Mouse (Mus musculus) embryonic facial prominence, embryonic 10.5 days (tissue): ENCODE data around the gene 1810037I17Rik. TPM values are rescaled to one million over a fixed set of nuclear protein-coding genes. Genes with fewer than 3 reads are reported as not detected.

Source experiments
- DNase-seq: peaks from one replicate; pipeline ENCODE4 v3.0.0-alpha.2; 2017; ENCODE audit warnings: low spot score
- H3K27ac ChIP-seq: fragments of 300-500 bp; sonication (generic); replicated peaks from 2 replicates; pipeline ENCODE4 v1.5.1; 2016; ENCODE audit warnings: mild to moderate bottlenecking
- H3K27me3 ChIP-seq: fragments of 300-500 bp; sonication (generic); replicated peaks from 2 replicates; pipeline ENCODE4 v1.6.1; 2016; ENCODE audit warnings: low read depth, mild to moderate bottlenecking; ENCODE audit not compliant: poor library complexity, severe bottlenecking
- H3K36me3 ChIP-seq: fragments of 300-500 bp; sonication (generic); replicated peaks from 2 replicates; pipeline ENCODE4 v1.6.1; 2016; ENCODE audit warnings: mild to moderate bottlenecking, moderate library complexity
- H3K4me1 ChIP-seq: fragments of 300-500 bp; sonication (generic); 2 replicates; pipeline ENCODE4 v1.6.1; 2016
- H3K4me3 ChIP-seq: fragments of 300-500 bp; sonication (generic); 2 replicates; pipeline ENCODE4 v1.5.1; 2016; ENCODE audit warnings: mild to moderate bottlenecking, moderate library complexity
- H3K9me3 ChIP-seq: fragments of 300-500 bp; sonication (generic); 2 replicates; pipeline ENCODE4 v1.6.1; 2016; ENCODE audit warnings: mild to moderate bottlenecking
- WGBS: fragments of 180-500 bp; shearing (Covaris S2); methylation state at CpG from one replicate; pipeline ENCODE4 v1.1.7; 2016; 5-methylcytosine and 5-hydroxymethylcytosine counted together
- polyA plus RNA-seq: library from polyadenylated mRNA; unstranded; fragments of >200 nt; fragmentation: Nextera tagmentation; extraction: Ambion mirVana; gene quantifications from 2 replicates; pipeline ENCODE4 v1.2.1, GENCODE M21; 2016

The 1810037I17Rik gene
- 73.8 and 78.3 TPM in 2 replicates for polyA plus RNA-seq

DNA sequence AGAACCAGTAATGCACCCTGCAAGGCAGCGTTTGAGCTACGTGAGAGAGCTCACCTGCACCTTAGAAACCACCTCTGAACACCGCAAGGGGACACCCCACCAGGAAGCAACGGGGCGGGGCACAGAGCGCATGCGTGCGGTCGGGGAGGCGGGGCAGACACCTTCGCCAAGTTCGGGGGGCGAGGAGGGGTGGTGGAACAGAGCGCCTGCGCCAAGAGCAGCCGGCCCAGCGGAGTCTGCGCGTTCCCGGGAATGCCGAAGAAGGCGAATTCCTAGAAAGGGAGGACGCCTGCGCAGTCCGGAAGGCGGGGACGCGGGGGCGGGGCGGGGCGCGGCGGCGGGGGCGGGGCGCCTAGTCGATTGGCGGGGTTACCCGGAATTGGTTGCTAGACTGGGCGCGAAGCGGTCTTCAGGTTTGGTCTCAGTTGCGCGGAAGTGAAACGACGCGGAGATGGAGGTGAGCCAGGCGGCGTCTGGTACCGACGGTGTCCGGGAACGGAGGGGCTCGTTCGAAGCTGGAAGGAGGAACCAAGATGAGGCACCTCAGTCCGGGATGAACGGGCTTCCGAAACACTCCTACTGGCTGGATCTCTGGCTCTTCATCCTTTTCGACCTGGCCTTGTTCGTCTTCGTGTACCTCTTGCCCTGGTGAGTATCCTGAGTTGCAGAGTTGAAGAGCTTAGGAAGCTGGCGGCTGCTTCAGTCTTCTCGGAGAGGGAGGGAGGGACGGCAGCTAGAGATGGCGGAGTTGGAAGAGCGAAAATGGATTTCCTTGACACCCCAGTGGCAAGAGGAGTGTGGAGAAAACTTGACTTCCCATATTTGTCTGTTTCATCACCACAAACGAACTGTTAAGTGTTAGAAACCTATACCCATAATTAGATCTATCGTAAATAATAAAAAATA lies at the start of gene 1810037I17Rik:
1810037I17Rik (plus strand) TSS at position 195 of the 906 bp plus-strand sequence.
- H3K36me3 ChIP-seq: peaks cover 17% of the 10 kb centered on the region
- no peaks in the 10 kb centered on the region for H3K27me3 ChIP-seq
- no peaks in the 10 kb centered on the region for H3K9me3 ChIP-seq
- peak within 1 kb of the TSS; percentile 64 for H3K4me3 ChIP-seq
- peak within 1 kb of the TSS; percentile 85 for H3K27ac ChIP-seq
- under 1% methylated on average over 68 of the region's 68 CpGs for WGBS
- peaks cover 26% of the 10 kb centered on the region for H3K4me1 ChIP-seq
- DNase-seq: peak; percentile 99

DNA sequence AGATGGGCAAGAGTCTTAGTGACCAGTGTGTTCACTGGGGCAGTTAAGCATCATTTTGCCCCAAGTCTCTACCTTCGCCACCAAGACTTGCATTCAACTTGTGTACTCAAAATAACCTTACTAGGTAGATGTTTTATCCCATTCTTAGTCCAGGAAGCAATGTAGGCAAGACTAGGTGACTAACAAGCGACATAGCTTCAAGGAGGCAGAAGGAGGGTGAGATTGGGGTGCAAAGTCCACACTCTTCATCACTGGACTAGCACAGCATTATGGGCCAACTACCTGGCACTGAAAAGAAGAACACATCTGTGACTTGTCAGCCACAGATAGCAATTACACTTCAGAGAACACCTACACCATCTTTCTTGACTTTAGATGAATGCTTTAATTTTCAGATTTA lies 47.1 kb upstream of the 1810037I17Rik start:
- Histone ChIP-seq H3K36me3 (no peaks in the 10 kb centered on the region), H3K27me3 (no peaks in the 10 kb centered on the region), H3K27ac (no peak overlapping the region), H3K9me3 (no peaks in the 10 kb centered on the region), H3K4me3 (no peak overlapping the region), H3K4me1 (peaks cover 7% of the 10 kb centered on the region; the same call in 1 of the 2 replicates)
- no peak for DNase-seq
- 87% methylated on average over 2 of the region's 2 CpGs for WGBS

- WGBS: 95% methylated on average over 3 of the region's 3 CpGs
- Histone ChIP-seq H3K9me3 (no peaks in the 10 kb centered on the region), H3K4me3 (no peak overlapping the region), H3K36me3 (no peaks in the 10 kb centered on the region), H3K27me3 (no peaks in the 10 kb centered on the region), H3K4me1 (peaks cover 7% of the 10 kb centered on the region; the same call in 1 of the 2 replicates), H3K27ac (no peak overlapping the region)
- no peak for DNase-seq
Observed at GRCm38 (mm10) chr3:122877543-122877942, 46.5 kb upstream of the 1810037I17Rik start.

DNA sequence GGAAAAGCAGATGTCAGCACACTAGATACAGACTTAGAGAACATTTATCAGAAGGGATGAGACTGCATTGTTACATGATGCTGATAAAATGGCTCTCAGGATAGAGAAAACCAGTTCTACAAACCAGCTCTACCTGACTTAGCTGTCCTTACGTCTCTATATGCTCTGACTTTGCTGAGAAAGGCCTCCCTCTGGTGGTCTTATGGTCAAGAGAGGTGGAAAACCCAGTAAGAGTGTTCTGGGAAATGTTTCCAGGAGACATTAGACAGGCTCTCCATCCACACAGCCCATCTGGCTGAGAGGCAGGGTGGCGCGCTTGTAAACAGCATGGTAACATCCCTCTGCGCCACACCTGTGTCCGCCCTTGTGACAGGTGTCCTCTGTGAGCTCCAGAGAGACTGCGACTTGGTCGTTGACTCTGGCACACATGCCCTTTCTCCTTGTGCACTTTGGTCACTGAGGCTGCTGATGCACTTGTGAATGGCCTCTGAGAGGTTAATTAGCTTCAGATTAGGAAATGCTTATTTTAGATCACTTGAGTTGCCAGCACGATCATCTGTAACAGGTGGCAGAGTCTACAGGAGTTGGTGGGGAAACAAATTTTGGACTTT lies 45.2 kb upstream of the 1810037I17Rik start:
- WGBS: 83% methylated on average over 8 of the region's 8 CpGs
- H3K27ac ChIP-seq: no peak overlapping the region
- no peak for DNase-seq

DNA sequence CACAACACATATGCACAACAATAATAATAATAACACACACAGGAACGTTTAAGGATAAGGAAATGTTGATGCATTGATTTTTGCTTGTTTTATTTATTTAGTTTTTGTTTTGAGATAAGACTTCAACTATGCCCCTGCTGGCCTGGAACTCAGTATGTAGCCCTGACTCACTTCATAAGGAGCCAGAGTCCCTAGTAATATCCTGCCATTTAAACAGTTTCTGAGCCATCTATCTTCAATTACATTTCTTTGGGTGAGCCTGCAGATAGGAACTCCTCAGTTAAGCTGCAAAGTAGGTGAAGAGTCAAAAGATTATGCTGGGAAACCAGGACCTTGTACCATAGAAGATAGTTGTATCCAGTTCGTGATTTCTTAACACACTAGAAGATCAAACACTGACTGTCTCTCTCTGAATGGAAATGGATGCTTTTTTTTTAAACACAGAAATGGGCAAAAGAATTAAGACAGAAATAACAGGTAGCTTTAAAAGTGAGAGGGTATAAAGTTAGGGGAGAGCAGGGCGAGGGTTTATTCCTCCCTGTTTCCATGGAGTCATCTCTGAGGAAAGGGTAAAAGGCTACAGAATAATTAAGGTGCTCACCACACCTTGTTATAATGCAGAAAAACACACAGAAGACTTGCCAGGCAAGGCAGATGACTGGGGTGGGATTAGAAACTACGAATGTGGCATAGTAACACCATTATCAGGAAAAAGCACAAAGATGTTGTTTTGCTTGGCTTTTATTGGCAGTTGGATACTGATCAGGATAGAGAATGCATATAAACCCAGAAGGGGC lies 36.3 kb upstream of the 1810037I17Rik start:
- H3K27ac ChIP-seq: no peak overlapping the region
- H3K27me3 ChIP-seq: no peaks in the 10 kb centered on the region
- H3K9me3 ChIP-seq: no peaks in the 10 kb centered on the region
- no peak overlapping the region for H3K4me3 ChIP-seq
- no peaks in the 10 kb centered on the region for H3K4me1 ChIP-seq
- no peak for DNase-seq
- WGBS: 79% methylated on average over 4 of the region's 4 CpGs
- H3K36me3 ChIP-seq: no peaks in the 10 kb centered on the region

More for the DNA sequence above, 45.2 kb upstream of the 1810037I17Rik start:
- no peak overlapping the region for H3K4me3 ChIP-seq
- peaks cover 7% of the 10 kb centered on the region; the same call in 1 of the 2 replicates for H3K4me1 ChIP-seq
- H3K27me3 ChIP-seq: no peaks in the 10 kb centered on the region
- H3K9me3 ChIP-seq: no peaks in the 10 kb centered on the region
- no peaks in the 10 kb centered on the region for H3K36me3 ChIP-seq

DNA sequence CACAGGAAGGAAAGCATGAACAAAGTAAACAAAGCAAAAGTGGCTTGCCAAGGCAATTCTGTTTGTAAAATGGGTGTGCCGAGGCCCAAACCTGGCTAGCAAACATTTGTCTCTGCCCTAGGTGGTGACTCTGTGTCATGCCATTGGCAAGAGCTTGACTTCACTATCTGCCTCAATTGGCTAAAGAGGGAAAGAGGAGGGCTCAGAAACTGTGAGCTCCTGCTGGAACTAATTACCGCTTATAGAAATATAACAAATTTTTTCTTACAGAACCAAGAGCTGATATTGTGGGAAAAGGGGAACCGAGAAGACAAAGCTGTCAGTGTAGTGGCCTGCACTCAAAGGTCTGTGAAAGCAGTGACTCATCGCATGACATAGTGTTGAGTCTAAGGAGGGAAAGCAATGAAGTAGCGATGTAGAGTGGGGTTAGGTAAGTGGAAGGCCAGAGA lies 35.6 kb upstream of the 1810037I17Rik start:
- no peaks in the 10 kb centered on the region for H3K4me1 ChIP-seq
- WGBS: 88% methylated on average over 5 of the region's 5 CpGs
- H3K27ac ChIP-seq: no peak overlapping the region
- no peaks in the 10 kb centered on the region for H3K36me3 ChIP-seq
- no peaks in the 10 kb centered on the region for H3K9me3 ChIP-seq
- no peak overlapping the region for H3K4me3 ChIP-seq
- H3K27me3 ChIP-seq: no peaks in the 10 kb centered on the region
- no peak for DNase-seq

GRCm38 (mm10) chr3:122894772-122895171 lies 29.2 kb upstream of the 1810037I17Rik start, which contains the start of gene Fabp2:
Gene Fabp2 (plus strand): TSS chr3:122895072.
- Histone ChIP-seq H3K36me3 (no peaks in the 10 kb centered on the region), H3K9me3 (no peaks in the 10 kb centered on the region), H3K27ac (no peak within 1 kb of the TSS), H3K4me1 (no peaks in the 10 kb centered on the region), H3K4me3 (no peak within 1 kb of the TSS), H3K27me3 (no peaks in the 10 kb centered on the region)
- DNase-seq: no peak
- WGBS: 94% methylated on average over 3 of the region's 3 CpGs

GRCm38 (mm10) chr3:122895189-122895731 lies 28.7 kb upstream of the 1810037I17Rik start:
- DNase-seq: no peak
- no peaks in the 10 kb centered on the region for H3K36me3 ChIP-seq
- no peak overlapping the region for H3K27ac ChIP-seq
- H3K4me3 ChIP-seq: no peak overlapping the region
- H3K9me3 ChIP-seq: no peaks in the 10 kb centered on the region
- no peaks in the 10 kb centered on the region for H3K4me1 ChIP-seq
- whole genome bisulfite sequencing: 91% methylated on average over 11 of the region's 11 CpGs
- no peaks in the 10 kb centered on the region for H3K27me3 ChIP-seq

DNA sequence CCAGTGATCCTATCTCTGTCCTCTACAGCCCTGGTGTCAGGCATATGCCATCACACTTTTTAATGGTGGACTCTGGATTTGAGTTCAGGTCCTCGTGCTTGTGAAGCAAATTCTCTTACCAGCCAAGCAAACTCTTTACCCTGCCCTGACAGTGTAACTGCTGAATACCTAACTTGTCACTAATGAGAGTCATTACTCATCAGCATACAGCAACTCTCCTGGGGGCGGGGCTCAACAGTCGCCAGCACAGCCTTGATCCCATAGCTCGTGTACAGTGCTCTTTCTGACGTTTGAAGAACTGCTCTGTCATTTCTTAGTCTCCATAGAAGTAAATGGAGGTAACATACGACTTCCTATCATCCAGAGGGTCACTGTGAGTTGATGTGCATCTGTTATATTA lies 25.7 kb upstream of the 1810037I17Rik start:
- Histone ChIP-seq H3K4me3 (no peak overlapping the region), H3K9me3 (no peaks in the 10 kb centered on the region), H3K27ac (no peak overlapping the region), H3K27me3 (no peaks in the 10 kb centered on the region), H3K36me3 (no peaks in the 10 kb centered on the region), H3K4me1 (no peaks in the 10 kb centered on the region)
- DNase-seq: no peak
- WGBS: 65% methylated on average over 6 of the region's 6 CpGs

DNA sequence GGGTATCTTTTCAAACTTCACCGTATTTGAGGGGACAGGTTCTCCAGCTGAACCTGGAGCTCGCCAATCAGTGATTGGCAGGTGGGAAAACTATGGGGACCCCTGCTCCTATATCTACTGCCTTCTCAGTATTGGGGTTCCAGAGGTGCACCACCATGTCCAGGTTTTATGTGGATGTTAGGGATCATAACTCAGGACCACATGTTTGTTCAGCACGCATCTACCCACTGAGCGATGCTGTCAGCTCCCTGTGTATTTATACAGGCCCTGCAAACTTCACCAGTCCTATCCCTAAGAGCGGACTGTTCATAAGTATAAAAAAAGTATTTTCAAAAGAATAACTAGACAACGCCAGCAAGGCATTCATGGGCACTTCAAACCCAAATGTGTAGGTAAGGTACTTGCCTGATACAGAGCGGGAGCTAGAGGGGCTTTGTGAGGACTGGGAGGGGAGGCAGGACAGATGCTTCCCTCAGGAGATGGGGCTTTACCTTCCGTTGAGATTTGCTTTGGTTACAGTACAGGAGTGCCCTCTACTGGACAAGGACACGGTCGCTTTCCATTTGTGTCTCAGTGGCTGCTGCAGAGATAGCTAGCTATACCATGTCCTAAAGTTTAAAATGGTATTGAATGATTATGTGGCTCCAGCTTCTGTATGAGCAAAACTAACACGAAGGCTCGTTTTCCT lies 20.1 kb upstream of the 1810037I17Rik start:
- Histone ChIP-seq H3K36me3 (no peaks in the 10 kb centered on the region), H3K27me3 (no peaks in the 10 kb centered on the region), H3K27ac (no peak overlapping the region), H3K4me1 (no peaks in the 10 kb centered on the region), H3K9me3 (no peaks in the 10 kb centered on the region), H3K4me3 (no peak overlapping the region)
- DNase-seq: peak; percentile 66
- 44% methylated on average over 12 of the region's 12 CpGs for WGBS

- 86% methylated on average over 2 of the region's 2 CpGs for WGBS
- Histone ChIP-seq H3K36me3 (no peaks in the 10 kb centered on the region), H3K4me3 (no peak overlapping the region), H3K9me3 (no peaks in the 10 kb centered on the region), H3K27ac (no peak overlapping the region), H3K27me3 (no peaks in the 10 kb centered on the region), H3K4me1 (no peaks in the 10 kb centered on the region)
- no peak for DNase-seq
Observed at GRCm38 (mm10) chr3:122907841-122908240, 16.2 kb upstream of the 1810037I17Rik start.
